Mouse (Mus musculus) liver, embryonic 18 days (tissue): ENCODE measurements around the gene Tpgs1. TPM values are rescaled to one million over a fixed set of nuclear protein-coding genes. Genes with fewer than 3 reads are reported as not detected.

Source experiments
- polyA plus RNA-seq: library from polyadenylated mRNA; depleted of rRNA; stranded (reverse); fragments of >200 nt; gene quantifications from 2 replicates; pipeline ENCODE4 v1.2.3, GENCODE M21; 2012; rRNA removed

The Tpgs1 gene
- polyA plus RNA-seq, result 14.3 and 15.9 TPM in 2 replicates

DNA sequence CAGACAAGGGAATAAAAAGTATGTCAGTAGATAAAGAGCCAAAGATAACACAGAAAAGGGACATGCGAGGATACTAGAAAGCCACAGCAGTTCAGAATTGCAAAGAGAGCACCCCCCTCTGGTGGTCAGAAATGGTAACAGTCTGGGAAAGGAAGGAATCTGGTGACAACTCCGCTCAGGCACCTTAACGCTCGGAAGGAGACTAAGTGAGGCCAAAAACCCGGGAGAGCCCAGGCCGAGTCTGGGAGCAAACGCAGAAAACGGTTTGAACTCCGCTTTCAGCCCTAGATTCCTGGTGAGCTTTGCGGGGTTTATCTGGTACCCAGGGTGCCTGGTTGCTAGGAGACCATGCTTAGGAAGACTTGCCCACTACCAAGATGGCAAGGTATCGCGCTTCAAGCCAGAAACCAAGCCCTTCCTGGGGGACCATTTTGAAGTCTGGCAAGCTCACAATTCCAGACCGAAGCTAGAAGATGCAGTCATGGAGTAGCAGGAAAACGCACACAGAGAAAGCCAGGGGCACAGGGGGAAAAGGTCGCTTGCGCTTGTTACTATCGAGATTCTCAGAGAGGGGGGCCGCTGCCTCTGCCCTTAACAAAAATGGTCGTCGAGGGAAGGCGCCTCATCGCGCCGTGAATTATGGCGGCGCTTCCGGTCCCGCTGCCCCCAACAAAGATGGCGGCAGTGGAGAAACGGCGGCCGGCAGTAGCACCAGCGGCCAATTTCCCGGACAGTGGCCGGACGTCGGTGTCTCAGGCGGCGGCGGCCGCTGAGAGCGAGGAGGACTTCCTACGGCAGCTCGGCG lies at the start of gene Tpgs1:
Gene Tpgs1 (plus strand): TSS at position 599 of the 805 bp plus-strand sequence.

DNA sequence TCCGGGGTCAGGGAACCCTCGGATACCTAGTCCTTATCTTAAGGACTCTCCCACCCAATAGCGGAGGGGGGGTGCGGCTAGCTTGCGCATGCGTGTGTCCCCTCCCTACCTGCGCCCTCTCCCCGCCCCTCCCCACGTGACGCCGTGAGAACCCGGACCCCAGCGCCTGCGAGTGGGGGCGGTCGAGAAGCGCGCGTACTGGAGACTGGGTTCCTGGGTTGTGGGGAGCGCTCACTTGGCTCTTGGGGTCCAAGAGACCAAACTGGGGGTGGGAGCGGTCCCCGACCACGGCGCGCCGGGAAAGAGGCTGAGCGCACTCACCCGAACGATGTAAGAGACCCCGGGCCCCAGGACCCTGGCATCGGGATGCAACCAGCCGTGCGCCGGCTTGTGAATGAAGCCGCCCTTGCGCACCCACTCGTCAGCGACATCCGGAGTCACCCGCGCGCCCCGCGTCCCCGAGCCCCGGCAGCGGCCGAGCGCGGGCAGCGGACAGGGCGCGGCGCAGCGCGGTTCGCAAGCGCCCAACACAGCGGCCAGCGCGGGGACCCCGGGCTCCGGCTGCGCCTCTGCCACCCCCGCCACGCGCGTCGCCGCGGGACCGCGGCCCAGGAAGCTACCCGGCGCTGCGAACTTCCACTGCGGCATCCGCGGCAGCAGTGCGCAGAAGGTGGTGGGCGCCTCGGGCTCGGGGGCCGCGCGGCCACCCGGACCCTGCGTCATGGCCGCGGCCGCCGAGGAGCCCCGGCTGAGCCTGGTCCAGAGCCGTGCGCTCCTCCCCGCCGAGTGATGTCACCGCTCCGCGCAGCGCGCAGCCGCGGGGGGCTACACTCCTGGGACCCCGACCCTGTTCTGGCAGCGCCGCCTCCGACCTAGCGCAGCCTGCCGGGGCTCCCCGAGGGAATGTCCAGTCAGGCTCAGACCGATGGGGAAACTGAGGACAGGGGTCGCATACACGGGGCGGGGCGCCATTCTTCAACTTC lies 31.8 kb upstream of the Tpgs1 start, which contains the start of gene Shc2:
Gene Shc2 (minus strand): TSS at position 791 of the 983 bp plus-strand sequence.

DNA sequence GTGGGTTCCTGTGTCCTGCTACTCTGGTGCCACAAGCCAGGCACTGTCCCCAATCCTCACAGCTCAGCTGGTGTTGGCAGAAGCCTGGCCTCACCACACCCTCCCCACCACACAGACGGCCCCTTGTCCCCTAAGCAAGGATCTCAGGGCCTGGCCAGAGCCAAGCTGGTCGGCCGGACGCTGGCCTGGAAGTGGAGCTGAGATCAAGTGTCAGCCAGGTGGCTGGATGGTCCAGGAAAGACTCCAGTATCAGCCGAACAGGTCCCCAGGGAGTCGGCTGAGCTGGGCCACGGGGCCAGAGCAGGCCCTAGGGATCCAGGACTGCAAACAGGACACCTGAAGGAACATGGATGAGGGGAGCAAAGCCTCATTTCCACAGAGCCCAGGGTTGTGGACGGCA lies 23.5 kb upstream of the Tpgs1 start, which contains the start of gene Odf3l2:
Gene Odf3l2 (minus strand): TSS at position 28 of the 400 bp plus-strand sequence.

GRCm38 (mm10) chr10:79664131-79664665 lies 5.0 kb upstream of the Tpgs1 start, which contains the start of gene Madcam1:
Gene Madcam1 (plus strand): TSS chr10:79664559.

DNA sequence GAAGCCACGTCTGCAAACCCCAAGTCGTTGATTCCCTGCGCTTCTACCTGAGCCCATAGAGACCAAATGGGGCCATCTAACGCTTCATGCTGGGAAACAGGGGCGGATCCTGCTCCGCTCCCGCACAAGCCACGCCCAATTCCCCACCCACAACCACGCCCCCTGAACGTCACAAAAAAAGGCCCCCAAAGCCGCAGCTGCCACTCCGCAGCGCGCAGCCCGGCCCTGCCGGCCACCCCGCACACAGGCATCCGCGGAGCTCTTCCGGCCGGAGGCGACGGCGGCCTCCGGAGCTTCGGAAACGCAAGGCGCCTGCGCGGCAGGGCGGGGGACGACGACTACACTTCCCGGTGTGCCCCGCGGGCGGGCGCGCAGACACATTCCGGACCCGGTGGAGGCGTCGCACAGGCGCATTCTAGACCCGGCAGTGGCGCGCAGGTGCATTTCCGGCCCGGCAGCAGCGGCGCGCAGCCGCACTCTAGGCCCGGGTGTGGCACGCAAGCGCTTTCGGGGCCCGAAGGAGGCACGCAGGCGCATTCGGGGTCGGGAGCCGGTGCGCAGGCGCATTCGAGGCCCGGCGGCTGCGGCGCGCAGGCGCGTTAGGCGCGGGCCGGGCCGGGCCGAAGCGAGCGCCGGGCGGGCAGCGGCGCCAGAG lies 12.5 kb downstream of the Tpgs1 start, which contains the start of gene Cdc34:
Gene Cdc34 (plus strand): TSS at position 605 of the 655 bp plus-strand sequence.

DNA sequence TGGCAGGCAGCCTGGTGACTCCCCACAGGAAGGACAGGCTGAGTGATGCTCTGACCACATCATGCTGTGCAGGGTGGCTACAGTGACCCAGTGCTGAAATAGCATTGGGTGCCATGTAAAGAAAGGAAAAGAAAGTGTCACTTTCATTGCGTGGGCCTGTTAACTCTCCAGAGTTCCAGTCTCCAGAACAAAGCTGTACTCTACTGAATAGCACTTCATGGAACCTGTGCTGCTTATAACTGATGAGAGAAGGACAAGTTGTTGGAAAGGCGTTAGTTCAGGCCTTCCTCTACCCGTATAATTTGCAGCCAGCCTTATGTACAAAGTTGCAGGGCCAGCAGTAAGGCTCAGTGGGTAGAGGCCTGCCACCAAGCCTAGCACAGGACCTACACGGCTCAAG lies 19.6 kb downstream of the Tpgs1 start, which contains the start of gene Gzmm:
Gene Gzmm (plus strand): TSS at position 301 of the 400 bp plus-strand sequence.

DNA sequence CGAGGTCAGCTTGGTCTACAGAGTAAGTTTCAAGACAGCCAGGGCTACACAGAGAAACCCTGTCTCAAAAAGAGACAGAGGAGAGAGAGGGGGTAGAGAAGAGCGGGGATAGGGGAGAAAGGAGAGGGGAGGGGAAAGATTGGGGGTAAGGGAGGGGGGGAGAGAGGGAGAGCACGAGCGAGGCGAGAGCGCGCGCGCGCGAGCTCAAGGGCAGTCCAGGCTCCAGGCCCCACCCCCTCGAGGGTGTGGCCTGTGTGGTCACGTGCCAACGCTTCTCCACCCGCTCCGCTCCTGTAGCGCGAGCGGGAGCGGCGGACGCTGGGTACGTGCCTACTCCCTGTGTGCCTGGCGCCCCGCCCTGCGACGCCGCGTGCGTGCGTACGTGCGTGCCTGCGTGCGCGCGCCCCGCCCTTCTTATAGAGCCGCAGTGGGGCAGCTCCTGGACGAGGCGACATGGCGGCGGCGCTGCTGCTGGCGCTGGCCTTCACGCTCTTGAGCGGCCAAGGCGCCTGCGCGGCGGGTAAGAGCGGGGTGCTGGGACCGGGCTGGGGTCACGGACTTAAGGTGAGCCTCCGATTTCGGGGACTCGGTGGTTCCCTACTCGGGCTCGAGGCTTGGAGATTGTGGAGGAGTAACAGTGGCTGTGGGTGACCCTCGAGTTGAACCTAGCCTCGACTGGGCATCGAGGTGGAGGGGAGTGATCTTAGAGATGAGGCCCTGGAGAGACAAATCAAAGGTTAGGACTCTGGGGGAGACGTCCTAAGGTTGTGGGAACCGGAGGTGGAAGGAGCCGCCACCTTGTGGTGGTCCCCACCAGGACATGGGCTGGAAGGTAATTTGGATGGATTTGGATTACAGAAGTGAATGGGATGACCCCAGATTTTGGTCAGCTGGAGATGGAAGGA lies 35.1 kb downstream of the Tpgs1 start, which contains the start of gene Bsg:
Gene Bsg (plus strand): TSS at position 427 of the 905 bp plus-strand sequence.

GRCm38 (mm10) chr10:79716254-79716987 lies 47.3 kb downstream of the Tpgs1 start, which contains the start of gene Hcn2:
Gene Hcn2 (plus strand): TSS chr10:79716634.

Other genes with a start within 250 kb of the Tpgs1 start
- not detected in 2 replicates for gene Vmn2r83, start 200.6 kb upstream of the Tpgs1 start, polyA plus RNA-seq
- 15.1 and 15.9 TPM in 2 replicates for gene Plpp2, start 135.6 kb upstream of the Tpgs1 start, polyA plus RNA-seq
- 20.0 and 25.1 TPM in 2 replicates for gene Mier2, start 114.2 kb upstream of the Tpgs1 start, polyA plus RNA-seq
- not detected in 2 replicates for gene Theg, start 82.0 kb upstream of the Tpgs1 start, polyA plus RNA-seq
- 0.03 and 0.06 TPM in 2 replicates for gene C2cd4c, start 55.3 kb upstream of the Tpgs1 start, polyA plus RNA-seq
- 0.26 and 0.30 TPM in 2 replicates for gene Shc2, start 31.5 kb upstream of the Tpgs1 start, polyA plus RNA-seq
- not detected in 2 replicates for gene Odf3l2, start 23.6 kb upstream of the Tpgs1 start, polyA plus RNA-seq
- gene Madcam1, start 4.8 kb upstream of the Tpgs1 start, polyA plus RNA-seq, result 0.08 and 0.18 TPM in 2 replicates
- gene Cdc34, start 12.8 kb downstream of the Tpgs1 start, polyA plus RNA-seq, result 75.1 and 80.8 TPM in 2 replicates
- 0.06 and 0.12 TPM in 2 replicates for gene Gzmm, start 19.7 kb downstream of the Tpgs1 start, polyA plus RNA-seq
- 793 and 830 TPM in 2 replicates for gene Bsg, start 35.1 kb downstream of the Tpgs1 start, polyA plus RNA-seq
- gene Hcn2, start 47.3 kb downstream of the Tpgs1 start, polyA plus RNA-seq, result 0.08 and 0.09 TPM in 2 replicates
- 13.3 and 17.5 TPM in 2 replicates for gene Polrmt, start 77.2 kb downstream of the Tpgs1 start, polyA plus RNA-seq
- gene Fgf22, start 85.7 kb downstream of the Tpgs1 start, polyA plus RNA-seq, result not detected in 2 replicates
- gene Rnf126, start 97.6 kb downstream of the Tpgs1 start, polyA plus RNA-seq, result 36.8 and 38.6 TPM in 2 replicates
- gene Fstl3, start 107.9 kb downstream of the Tpgs1 start, polyA plus RNA-seq, result 2.6 TPM in 2 replicates
- gene Prss57, start 121.6 kb downstream of the Tpgs1 start, polyA plus RNA-seq, result 3.3 and 4.4 TPM in 2 replicates
- 4.8 and 5.8 TPM in 2 replicates for gene Palm, start 124.2 kb downstream of the Tpgs1 start, polyA plus RNA-seq
- 0.59 and 0.99 TPM in 2 replicates for gene Misp, start 151.6 kb downstream of the Tpgs1 start, polyA plus RNA-seq
- 104 and 111 TPM in 2 replicates for gene Ptbp1, start 185.1 kb downstream of the Tpgs1 start, polyA plus RNA-seq
- gene Prtn3, start 205.1 kb downstream of the Tpgs1 start, polyA plus RNA-seq, result 200 and 257 TPM in 2 replicates
- 5.6 and 9.0 TPM in 2 replicates for gene Plppr3, start 205.3 kb downstream of the Tpgs1 start, polyA plus RNA-seq
- gene Elane, start 216.9 kb downstream of the Tpgs1 start, polyA plus RNA-seq, result 103 and 130 TPM in 2 replicates
- gene Cfd, start 221.5 kb downstream of the Tpgs1 start, polyA plus RNA-seq, result 0.08 and 0.12 TPM in 2 replicates
- 11.6 and 12.7 TPM in 2 replicates for gene Med16, start 239.6 kb downstream of the Tpgs1 start, polyA plus RNA-seq
- not detected in 2 replicates for gene Gm26602, start 241.5 kb downstream of the Tpgs1 start, polyA plus RNA-seq
- 0.65 and 0.86 TPM in 2 replicates for gene Kiss1r, start 247.6 kb downstream of the Tpgs1 start, polyA plus RNA-seq